Mouse (Mus musculus): ENCODE measurements at regions not wholly inside any gene's neighbourhood (a gene's known extent, or its start where the extent isn't known, plus 50 kb on each side); places are given as distances from the start of the nearest gene placed in this dataset.

DNA sequence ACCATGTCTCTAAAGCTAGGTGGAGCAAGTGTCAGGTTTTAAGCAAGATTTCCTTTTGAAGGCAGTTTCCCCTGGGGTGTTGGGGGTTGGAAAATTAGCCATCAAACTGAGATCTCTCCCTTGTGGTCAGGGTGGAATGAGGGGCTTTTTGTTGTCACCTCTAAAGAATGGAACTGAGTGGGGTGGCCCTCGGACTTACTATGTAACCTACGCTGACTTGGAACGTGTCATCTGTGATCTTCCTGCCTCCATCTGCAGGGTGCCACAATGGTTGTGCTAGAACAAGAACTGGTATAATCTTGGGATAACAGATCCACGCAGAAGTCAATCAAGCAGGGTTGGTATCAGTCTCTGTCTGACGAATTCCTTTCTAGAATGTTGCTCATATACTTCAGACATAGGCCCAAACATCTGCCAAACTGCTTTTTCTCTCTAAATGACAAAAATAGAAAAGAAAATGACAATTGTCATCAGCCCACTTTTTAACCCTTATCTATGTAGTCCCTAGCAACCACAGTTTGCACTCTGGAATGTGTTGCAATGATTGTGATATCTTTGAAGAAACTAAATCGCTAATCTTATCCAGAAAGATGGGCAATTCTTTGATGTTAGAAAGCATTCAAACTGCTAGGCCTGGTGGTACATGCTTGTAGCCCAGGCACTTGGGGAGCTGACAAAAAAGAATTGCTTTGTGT lies 50.8 kb upstream of the Sgk1 start:
- TF ChIP-seq CTCF (conservative IDR thresholded peaks at IDR 0.05; ENCODE audit: low read length) (no peak), POU5F1 (IDR thresholded peaks at IDR 0.05; ENCODE audit: borderline replicate concordance, low read length) (no peak)
